Mouse (Mus musculus) heart, postnatal 0 days (tissue): ENCODE measurements around the gene Fem1b.

ENCODE experiments used
- CTCF ChIP-seq: IDR thresholded peaks from 2 replicates; pipeline ENCODE4 v1.5.1; 2016; ENCODE audit warnings: antibody characterized with exemption, control low read depth, low read depth
- EP300 ChIP-seq: IDR thresholded peaks from 2 replicates; pipeline ENCODE4 v1.6.1; 2016; ENCODE audit warnings: antibody characterized with exemption, low read depth

DNA sequence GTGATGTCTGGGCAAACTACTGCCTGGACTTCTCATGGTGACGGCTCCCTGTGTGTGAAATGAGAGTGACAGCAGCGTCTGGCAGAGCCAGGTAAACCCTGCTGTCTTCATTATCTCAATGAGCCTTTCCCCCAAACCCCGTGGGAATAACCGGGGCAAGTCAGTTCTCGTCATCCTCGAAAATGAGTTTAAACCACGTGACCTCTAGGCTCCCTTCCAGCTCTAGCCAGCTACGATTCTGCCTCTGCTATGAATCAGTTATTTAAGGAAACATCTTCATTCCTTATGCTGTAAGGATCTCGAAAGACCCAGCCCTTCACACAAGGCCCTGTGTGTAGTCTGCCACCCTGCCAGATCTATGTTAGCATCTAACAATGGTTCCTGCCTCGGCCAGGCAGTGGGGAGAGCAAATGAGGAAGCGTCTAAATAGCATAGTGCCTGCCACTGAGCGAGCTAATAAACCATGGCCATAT, 5.4 kb upstream of the Fem1b start:
- TF ChIP-seq CTCF (no peak), EP300 (no peak)
